Mouse (Mus musculus): ENCODE results near the gene Gpn2. TPM values are rescaled to one million over a fixed set of nuclear protein-coding genes. Genes with fewer than 3 reads are reported as not detected.
A peak's percentile ranks its signal among the peaks of the same experiment; 100 is the strongest.

Gpn2 gene
- polyA plus RNA-seq, 1 experiment: 30.9 TPM

DNA sequence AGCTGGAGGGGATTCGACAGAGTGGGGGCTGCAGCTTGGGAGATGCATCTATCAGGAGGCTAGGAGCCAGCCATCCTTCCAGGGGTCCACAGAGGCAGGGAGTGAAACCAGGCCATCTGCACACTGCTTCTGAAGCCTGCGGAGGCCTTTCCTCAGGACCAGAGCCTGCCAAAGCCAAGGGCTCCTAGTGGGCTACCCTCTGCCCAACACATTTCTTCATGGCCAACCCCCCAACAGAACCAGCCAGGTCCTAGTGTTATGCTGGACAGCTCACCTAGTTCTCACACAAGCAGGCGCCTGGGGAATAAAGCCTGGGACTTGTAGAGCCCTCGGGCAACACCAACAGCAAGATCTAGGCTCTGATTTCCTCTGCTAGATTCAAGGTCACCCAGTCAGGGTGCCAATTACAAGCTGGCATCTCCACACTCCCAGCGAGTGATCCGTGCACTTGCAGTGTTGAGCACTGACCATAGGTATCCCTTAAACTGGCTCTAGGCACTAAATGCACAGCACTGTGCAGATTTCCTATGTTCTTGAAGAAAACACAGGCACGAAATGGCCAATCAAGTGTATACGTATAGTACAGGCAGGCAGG lies 46.3 kb downstream of the Gpn2 start:
- Histone ChIP-seq H3K27ac (ENCODE audit: control insufficient read depth, insufficient read depth, low read depth, low read length) (no peak overlapping the region), H3K4me3 (ENCODE audit: control insufficient read depth, low read depth, low read length) (no peak overlapping the region), H3K36me3 (ENCODE audit: control insufficient read depth, insufficient read depth, low read length) (no peaks in the 10 kb centered on the region), H3K27me3 (ENCODE audit: control insufficient read depth, insufficient read depth, low read length) (peaks cover 5% of the 10 kb centered on the region; the same call in 1 of the 2 replicates), H3K4me1 (ENCODE audit: control insufficient read depth, insufficient read depth, low read length) (peaks cover 11% of the 10 kb centered on the region)
- TF ChIP-seq CTCF (IDR thresholded peaks at IDR 0.05; ENCODE audit: control insufficient read depth, insufficient read depth, insufficient replicate concordance, low read depth, low read length) (no peak), POLR2A (IDR thresholded peaks at IDR 0.05; ENCODE audit: control insufficient read depth, low read depth, low read length) (no peak)

GRCm38 (mm10) chr4:133631071-133631768 lies 47.1 kb downstream of the Gpn2 start:
- H3K4me1 ChIP-seq (ENCODE audit: control insufficient read depth, insufficient read depth, low read length): peaks cover 11% of the 10 kb centered on the region
- H3K27ac ChIP-seq (ENCODE audit: control insufficient read depth, insufficient read depth, low read depth, low read length): no peak overlapping the region
- no peaks in the 10 kb centered on the region for H3K36me3 ChIP-seq (ENCODE audit: control insufficient read depth, insufficient read depth, low read length)
- peaks cover 5% of the 10 kb centered on the region; the same call in 1 of the 2 replicates for H3K27me3 ChIP-seq (ENCODE audit: control insufficient read depth, insufficient read depth, low read length)
- TF ChIP-seq POLR2A (IDR thresholded peaks at IDR 0.05; ENCODE audit: control insufficient read depth, low read depth, low read length) (no peak), CTCF (IDR thresholded peaks at IDR 0.05; ENCODE audit: control insufficient read depth, insufficient read depth, insufficient replicate concordance, low read depth, low read length) (no peak)
- no peak overlapping the region for H3K4me3 ChIP-seq (ENCODE audit: control insufficient read depth, low read depth, low read length)

DNA sequence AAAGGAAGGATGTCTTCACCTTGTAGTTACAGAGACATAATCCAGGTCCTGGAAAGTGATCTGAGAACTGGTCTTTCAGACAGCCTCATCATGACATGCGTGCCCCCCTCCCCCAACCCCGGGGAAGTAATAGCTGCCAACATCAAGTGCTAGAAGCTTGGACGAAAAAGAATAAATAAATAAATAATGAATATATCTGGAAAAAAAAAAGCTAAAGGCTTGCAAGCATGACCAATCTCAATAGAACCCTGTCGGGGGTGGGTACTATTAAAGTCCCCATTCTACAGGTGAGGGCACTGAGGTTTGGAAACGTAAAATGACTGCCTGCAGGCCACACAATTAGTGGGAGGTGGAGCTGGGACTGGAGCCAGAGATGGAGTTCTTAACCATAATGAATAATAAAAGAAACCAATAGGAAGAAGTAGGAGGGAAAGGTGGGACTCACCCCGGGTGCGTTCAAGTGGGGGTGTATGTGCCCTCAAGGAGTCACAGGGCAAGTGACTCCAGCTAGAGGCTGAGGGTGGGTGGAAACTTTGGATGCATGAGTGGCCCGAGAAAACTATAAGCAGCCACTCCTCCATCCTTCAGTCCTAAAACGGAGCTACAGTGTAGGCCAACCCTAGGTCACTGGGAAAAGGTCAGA lies 47.7 kb downstream of the Gpn2 start:
- no peaks in the 10 kb centered on the region for H3K36me3 ChIP-seq (ENCODE audit: control insufficient read depth, insufficient read depth, low read length)
- peak overlapping the region; percentile 83; the same call in 1 of the 2 replicates for H3K4me3 ChIP-seq (ENCODE audit: control insufficient read depth, low read depth, low read length)
- TF ChIP-seq CTCF (IDR thresholded peaks at IDR 0.05; ENCODE audit: control insufficient read depth, insufficient read depth, insufficient replicate concordance, low read depth, low read length): no peak
- no peak for TF ChIP-seq POLR2A (IDR thresholded peaks at IDR 0.05; ENCODE audit: control insufficient read depth, low read depth, low read length)
- H3K27ac ChIP-seq (ENCODE audit: control insufficient read depth, insufficient read depth, low read depth, low read length): no peak overlapping the region
- peaks cover 11% of the 10 kb centered on the region for H3K4me1 ChIP-seq (ENCODE audit: control insufficient read depth, insufficient read depth, low read length)
- H3K27me3 ChIP-seq (ENCODE audit: control insufficient read depth, insufficient read depth, low read length): peaks cover 5% of the 10 kb centered on the region; the same call in 1 of the 2 replicates

GRCm38 (mm10) chr4:133632483-133633327 lies 48.5 kb downstream of the Gpn2 start:
- H3K4me3 ChIP-seq (ENCODE audit: control insufficient read depth, low read depth, low read length): peak overlapping the region; percentile 83
- peaks cover 11% of the 10 kb centered on the region for H3K4me1 ChIP-seq (ENCODE audit: control insufficient read depth, insufficient read depth, low read length)
- peaks cover 5% of the 10 kb centered on the region; the same call in 1 of the 2 replicates for H3K27me3 ChIP-seq (ENCODE audit: control insufficient read depth, insufficient read depth, low read length)
- 0 out of 2 replicates have a peak overlapping the region, but pooled peaks have one; percentile 60 for H3K27ac ChIP-seq (ENCODE audit: control insufficient read depth, insufficient read depth, low read depth, low read length)
- TF ChIP-seq CTCF (IDR thresholded peaks at IDR 0.05; ENCODE audit: control insufficient read depth, insufficient read depth, insufficient replicate concordance, low read depth, low read length) (no peak), POLR2A (IDR thresholded peaks at IDR 0.05; ENCODE audit: control insufficient read depth, low read depth, low read length) (no peak)
- H3K36me3 ChIP-seq (ENCODE audit: control insufficient read depth, insufficient read depth, low read length): no peaks in the 10 kb centered on the region

DNA sequence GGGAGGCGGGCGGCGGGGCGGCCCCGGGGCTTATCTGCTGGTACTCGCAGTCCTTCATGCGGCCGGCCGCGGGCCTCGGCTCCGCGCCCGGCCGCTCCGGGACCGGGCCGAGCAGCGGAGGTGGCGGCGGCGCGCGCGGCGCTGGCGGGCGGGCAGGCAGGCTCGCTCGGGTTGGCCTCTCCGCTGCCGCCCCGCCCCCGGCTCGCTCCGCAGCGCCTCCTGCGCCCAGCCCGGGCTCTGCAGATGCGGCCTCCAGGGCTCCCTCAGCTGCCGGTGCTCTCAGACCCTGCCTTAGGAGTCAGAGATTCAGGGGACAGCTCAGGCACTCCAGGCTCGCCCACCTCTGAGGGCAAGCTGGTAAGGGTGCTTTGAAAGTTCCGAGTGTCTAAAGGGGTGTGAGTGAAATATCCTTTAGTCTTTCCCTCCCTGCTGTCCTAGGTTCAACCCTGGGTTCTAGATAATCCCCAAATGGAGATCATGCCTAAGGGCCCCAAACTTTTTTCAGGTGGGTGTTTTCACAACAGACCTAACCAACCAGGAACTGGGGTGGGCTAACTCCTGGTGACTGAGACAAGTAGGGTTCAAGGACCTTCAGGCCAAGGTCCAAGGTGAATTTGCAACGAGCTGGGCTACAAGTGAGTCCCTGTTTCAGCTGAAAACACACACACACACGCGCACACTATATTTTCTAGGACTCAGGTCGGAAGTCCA lies 49.3 kb downstream of the Gpn2 start:
- peaks cover 11% of the 10 kb centered on the region for H3K4me1 ChIP-seq (ENCODE audit: control insufficient read depth, insufficient read depth, low read length)
- H3K36me3 ChIP-seq (ENCODE audit: control insufficient read depth, insufficient read depth, low read length): no peaks in the 10 kb centered on the region
- TF ChIP-seq CTCF (IDR thresholded peaks at IDR 0.05; ENCODE audit: control insufficient read depth, insufficient read depth, insufficient replicate concordance, low read depth, low read length) (peak; percentile 66), POLR2A (IDR thresholded peaks at IDR 0.05; ENCODE audit: control insufficient read depth, low read depth, low read length) (no peak)
- H3K27me3 ChIP-seq (ENCODE audit: control insufficient read depth, insufficient read depth, low read length): peaks cover 5% of the 10 kb centered on the region; the same call in 1 of the 2 replicates
- peak overlapping the region; percentile 7 for H3K27ac ChIP-seq (ENCODE audit: control insufficient read depth, insufficient read depth, low read depth, low read length)
- H3K4me3 ChIP-seq (ENCODE audit: control insufficient read depth, low read depth, low read length): peak overlapping the region; percentile 83

DNA sequence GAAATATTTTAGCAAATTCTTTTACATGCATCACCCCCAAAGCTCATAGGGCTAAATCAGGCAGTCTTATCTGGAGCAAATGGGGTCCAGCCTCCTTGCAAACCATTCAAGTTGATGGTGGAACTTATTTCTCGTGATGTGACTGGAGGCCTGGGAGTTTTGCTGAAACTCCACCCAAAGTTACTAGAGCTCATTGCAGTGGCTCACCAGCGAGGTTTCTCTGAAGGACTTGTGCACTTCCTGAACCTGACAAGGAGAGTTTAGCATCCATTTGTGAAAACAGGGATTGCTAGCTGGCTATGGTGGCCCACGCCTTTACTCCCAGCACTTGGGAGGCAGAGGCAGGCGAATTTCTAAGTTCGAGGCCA lies 49.9 kb downstream of the Gpn2 start:
- H3K4me3 ChIP-seq (ENCODE audit: control insufficient read depth, low read depth, low read length): no peak overlapping the region
- no peaks in the 10 kb centered on the region for H3K36me3 ChIP-seq (ENCODE audit: control insufficient read depth, insufficient read depth, low read length)

More for the DNA sequence above, 49.9 kb downstream of the Gpn2 start:
- Histone ChIP-seq H3K27me3 (ENCODE audit: control insufficient read depth, insufficient read depth, low read length) (peaks cover 5% of the 10 kb centered on the region; the same call in 1 of the 2 replicates), H3K4me1 (ENCODE audit: control insufficient read depth, insufficient read depth, low read length) (peaks cover 11% of the 10 kb centered on the region), H3K27ac (ENCODE audit: control insufficient read depth, insufficient read depth, low read depth, low read length) (no peak overlapping the region)
- TF ChIP-seq POLR2A (IDR thresholded peaks at IDR 0.05; ENCODE audit: control insufficient read depth, low read depth, low read length): no peak
- TF ChIP-seq CTCF (IDR thresholded peaks at IDR 0.05; ENCODE audit: control insufficient read depth, insufficient read depth, insufficient replicate concordance, low read depth, low read length): no peak

Other genes starting within 250 kb of the Gpn2 start
- gene Wdtc1, start 230.9 kb upstream of the Gpn2 start, polyA plus RNA-seq (2012; rRNA removed): 323 and 338 TPM in 2 replicates
- gene Slc9a1, start 214.7 kb upstream of the Gpn2 start, polyA plus RNA-seq (2012; rRNA removed): 48.4 and 59.6 TPM in 2 replicates
- gene Tent5b, start 104.2 kb upstream of the Gpn2 start, polyA plus RNA-seq (2012; rRNA removed): 35.7 and 45.4 TPM in 2 replicates
- gene Trnp1, start 85.8 kb upstream of the Gpn2 start, polyA plus RNA-seq (2012; rRNA removed): 1.3 and 2.0 TPM in 2 replicates
- 3.4 and 4.3 TPM in 2 replicates for gene Kdf1, start 65.4 kb upstream of the Gpn2 start, polyA plus RNA-seq (2012; rRNA removed)
- 83.0 and 104 TPM in 2 replicates for gene Nudc, start 38.4 kb upstream of the Gpn2 start, polyA plus RNA-seq (2012; rRNA removed)
- gene Nr0b2, start 31.0 kb upstream of the Gpn2 start, polyA plus RNA-seq (2012; rRNA removed): 0.42 and 0.51 TPM in 2 replicates
- gene Gpatch3, start 9.6 kb upstream of the Gpn2 start, polyA plus RNA-seq (2012; rRNA removed): 4.9 and 5.7 TPM in 2 replicates
- 0.81 and 1.1 TPM in 2 replicates for gene Sfn, start 17.8 kb downstream of the Gpn2 start, polyA plus RNA-seq (2012; rRNA removed)
- 4.2 and 4.5 TPM in 2 replicates for gene Zdhhc18, start 65.8 kb downstream of the Gpn2 start, polyA plus RNA-seq (2012; rRNA removed)
- gene Pigv, start 88.3 kb downstream of the Gpn2 start, polyA plus RNA-seq (2012; rRNA removed): 8.7 and 8.9 TPM in 2 replicates
- gene Arid1a, start 172.4 kb downstream of the Gpn2 start, polyA plus RNA-seq (2012; rRNA removed): 33.9 and 36.4 TPM in 2 replicates

Measured in testis, adult 2 months (tissue).